Mouse (Mus musculus) kidney, embryonic 14.5 days (tissue): ENCODE results near the gene Barx2. TPM values are rescaled to one million over a fixed set of nuclear protein-coding genes. Genes with fewer than 3 reads are reported as not detected.

Experiments used
- ATAC-seq: fragments of 200-750 bp; cut with Nextera tagmentation; 2 replicates; pipeline ENCODE4 v1.8.0; 2017; ENCODE audit warnings: moderate number of reproducible peaks, mild to moderate bottlenecking, moderate TSS enrichment, moderate library complexity; ENCODE audit not compliant: low FRiP score, low TSS enrichment
- H3K27ac ChIP-seq: fragments of 300-500 bp; sonication (generic); 2 replicates; pipeline ENCODE4 v1.5.1; 2014; ENCODE audit warnings: low read depth, mild to moderate bottlenecking, low read length, moderate library complexity, mixed read lengths
- H3K27me3 ChIP-seq: fragments of 300-500 bp; sonication (generic); 2 replicates; pipeline ENCODE4 v1.6.1; 2014; ENCODE audit warnings: mild to moderate bottlenecking, low read length; ENCODE audit not compliant: control insufficient read depth, insufficient read depth
- H3K36me3 ChIP-seq: fragments of 300-500 bp; sonication (generic); 2 replicates; pipeline ENCODE4 v1.6.1; 2014; ENCODE audit warnings: low read length, mixed read lengths; ENCODE audit not compliant: control insufficient read depth, insufficient read depth
- H3K4me1 ChIP-seq: fragments of 300-500 bp; sonication (generic); 2 replicates; pipeline ENCODE4 v1.6.1; 2014; ENCODE audit warnings: low read length, mixed read lengths; ENCODE audit not compliant: control insufficient read depth, insufficient read depth
- H3K4me2 ChIP-seq: fragments of 300-500 bp; sonication (generic); replicated peaks from 2 replicates; pipeline ENCODE4 v1.6.1; 2014; ENCODE audit warnings: low read depth, mild to moderate bottlenecking, low read length
- H3K4me3 ChIP-seq: fragments of 300-500 bp; sonication (generic); 2 replicates; pipeline ENCODE4 v1.5.1; 2014; ENCODE audit warnings: mild to moderate bottlenecking, low read length
- H3K9ac ChIP-seq: fragments of 300-500 bp; sonication (generic); 2 replicates; pipeline ENCODE4 v1.6.1; 2014; ENCODE audit warnings: low read depth, mild to moderate bottlenecking, low read length, moderate library complexity
- H3K9me3 ChIP-seq: fragments of 300-500 bp; sonication (generic); 2 replicates; pipeline ENCODE4 v1.6.1; 2016; ENCODE audit warnings: low read length; ENCODE audit not compliant: control insufficient read depth
- WGBS: fragments of 180-500 bp; shearing (Covaris S2); extraction: QIAGEN DNeasy Blood & Tissue Kit; methylation state at CpG from one replicate; pipeline ENCODE4 v1.1.7; 2014; 5-methylcytosine and 5-hydroxymethylcytosine counted together
- polyA plus RNA-seq: library from polyadenylated mRNA; unstranded; fragments of >200 nt; fragmentation: Nextera tagmentation; extraction: Ambion mirVana; gene quantifications from 2 replicates; pipeline ENCODE4 v1.2.1, GENCODE M21; 2014

The Barx2 gene
- polyA plus RNA-seq, 1 experiment from 2014 or later: not detected

GRCm38 (mm10) chr9:31838047-31838446 is 75.2 kb downstream of the Barx2 start:
- 40% methylated on average over 6 of the region's 6 CpGs for WGBS
- no peak overlapping the region for H3K9ac ChIP-seq
- H3K4me3 ChIP-seq: no peak overlapping the region
- peak; percentile 44; the same call in 1 of the 2 replicates for ATAC-seq
- H3K9me3 ChIP-seq: no peaks in the 10 kb centered on the region
- no peaks in the 10 kb centered on the region for H3K36me3 ChIP-seq
- peaks cover 11% of the 10 kb centered on the region; the same call in 1 of the 2 replicates for H3K4me1 ChIP-seq
- H3K4me2 ChIP-seq: no peak overlapping the region
- H3K27me3 ChIP-seq: no peaks in the 10 kb centered on the region; the same call in 1 of the 2 replicates
- H3K27ac ChIP-seq: no peak overlapping the region

GRCm38 (mm10) chr9:31808753-31809152 is 104.5 kb downstream of the Barx2 start:
- Histone ChIP-seq H3K36me3 (no peaks in the 10 kb centered on the region), H3K4me1 (no peaks in the 10 kb centered on the region), H3K27ac (no peak overlapping the region), H3K27me3 (no peaks in the 10 kb centered on the region), H3K4me2 (no peak overlapping the region), H3K9ac (no peak overlapping the region), H3K4me3 (no peak overlapping the region), H3K9me3 (no peaks in the 10 kb centered on the region)
- no peak for ATAC-seq
- WGBS: 70% methylated on average over 2 of the region's 2 CpGs

DNA sequence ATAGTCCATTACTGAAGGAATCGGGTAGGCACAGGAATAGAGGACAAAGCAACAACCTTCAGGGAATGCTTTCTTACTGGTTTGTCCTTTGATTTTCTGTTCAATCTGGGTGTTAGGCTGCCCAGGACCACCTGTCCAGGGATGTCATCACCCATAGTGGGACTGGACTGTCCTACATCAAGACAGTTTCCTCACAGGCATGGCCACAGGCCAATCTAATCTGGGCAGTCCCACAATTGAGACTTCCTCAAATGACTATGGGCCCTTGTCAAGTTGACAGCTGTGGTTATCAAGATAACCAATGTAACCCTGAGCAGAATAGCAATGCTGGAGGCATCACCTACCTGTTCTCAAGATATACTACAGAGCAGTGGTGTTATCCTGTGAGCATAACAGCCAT is 110.6 kb downstream of the Barx2 start:
- no peak for ATAC-seq
- H3K9ac ChIP-seq: no peak overlapping the region
- H3K4me1 ChIP-seq: no peaks in the 10 kb centered on the region
- no peak overlapping the region for H3K4me3 ChIP-seq
- no peaks in the 10 kb centered on the region for H3K9me3 ChIP-seq
- H3K4me2 ChIP-seq: no peak overlapping the region
- peaks cover 3% of the 10 kb centered on the region; the same call in 1 of the 2 replicates for H3K27me3 ChIP-seq
- no peak overlapping the region for H3K27ac ChIP-seq
- WGBS: 90% methylated on average over 1 of the region's 1 CpGs
- H3K36me3 ChIP-seq: no peaks in the 10 kb centered on the region

Other genes starting within 250 kb of the Barx2 start
- 6.6 and 10.6 TPM in 2 replicates for gene Arhgap32, start 202.7 kb upstream of the Barx2 start, polyA plus RNA-seq